Mouse (Mus musculus) Muller cell, postnatal 12 days (primary cell): ENCODE measurements at regions not wholly inside any gene's neighbourhood (a gene's known extent, or its start where the extent isn't known, plus 50 kb on each side); places are given as distances from the start of the nearest gene placed in this dataset.
A peak's percentile ranks its signal among the peaks of the same experiment; 100 is the strongest.

Experiments used
- DNase-seq: peaks from one replicate; pipeline ENCODE4 v3.0.0-alpha.2; 2015; ENCODE audit errors: inconsistent ontology term

DNA sequence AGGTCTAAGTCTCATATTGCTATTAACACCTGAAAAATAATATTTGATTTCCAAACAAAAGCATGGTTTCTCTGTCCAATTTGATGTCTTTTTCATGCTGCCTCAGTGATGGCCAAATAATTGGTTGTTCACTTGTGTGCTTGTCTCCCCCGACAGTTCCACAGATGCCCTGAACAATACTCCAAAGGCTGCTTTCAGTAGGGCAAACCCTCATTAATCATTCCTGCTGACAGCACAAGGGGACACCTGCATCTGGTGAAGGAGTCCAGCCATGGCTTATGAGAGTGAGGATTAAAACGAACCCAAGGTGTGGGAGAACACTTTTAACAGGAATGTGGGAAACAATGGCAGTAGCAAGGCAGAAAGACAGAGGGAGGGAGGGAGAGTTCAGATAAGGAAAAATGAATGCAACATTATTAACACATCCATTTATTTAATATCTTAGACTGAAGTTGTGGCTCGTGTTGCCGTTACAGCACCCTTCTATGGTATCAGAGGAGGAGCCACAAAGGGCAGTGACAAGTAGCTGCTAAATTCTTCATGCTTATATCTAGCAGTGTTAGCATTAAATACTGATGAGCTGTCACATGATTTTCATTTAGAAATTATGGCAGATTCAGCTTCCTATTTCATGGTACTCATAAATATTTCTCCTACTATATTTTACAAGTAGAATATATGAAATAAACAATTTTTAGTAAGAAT, 501.8 kb upstream of the Mms22l start:
- peak; percentile 6 for DNase-seq

DNA sequence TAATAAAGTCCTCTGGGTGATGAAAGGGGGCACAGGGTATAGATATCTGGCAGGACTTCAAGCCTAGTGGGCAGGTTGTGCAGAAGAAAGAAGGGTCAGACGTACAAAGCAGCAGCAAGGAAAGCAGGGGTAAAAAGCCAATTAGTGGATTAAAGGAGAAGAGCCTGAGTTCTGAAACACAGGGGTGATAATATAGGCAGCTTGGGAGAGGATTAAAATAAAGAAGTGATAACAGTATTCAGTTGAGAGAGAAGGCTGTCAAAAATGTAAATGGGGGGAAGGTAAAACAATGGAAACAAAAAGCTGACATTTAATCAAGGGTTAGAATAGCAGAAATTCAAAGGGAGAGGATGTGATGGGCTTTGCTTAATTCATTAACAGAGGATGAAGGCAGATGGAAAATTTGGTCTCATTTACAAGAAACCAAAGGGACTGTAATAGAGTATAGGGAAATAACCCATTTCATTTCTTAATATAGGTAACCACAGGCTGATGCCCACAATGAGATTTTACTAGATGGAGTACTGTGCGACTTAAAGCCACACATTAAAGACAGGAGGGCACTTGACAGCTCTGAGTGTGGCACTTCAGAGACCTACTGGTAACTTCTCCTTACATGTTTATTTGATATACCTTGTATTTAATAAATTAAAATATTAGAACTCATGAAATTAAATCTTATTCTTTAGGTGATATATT, 489.8 kb upstream of the Mms22l start:
- no peak for DNase-seq

DNA sequence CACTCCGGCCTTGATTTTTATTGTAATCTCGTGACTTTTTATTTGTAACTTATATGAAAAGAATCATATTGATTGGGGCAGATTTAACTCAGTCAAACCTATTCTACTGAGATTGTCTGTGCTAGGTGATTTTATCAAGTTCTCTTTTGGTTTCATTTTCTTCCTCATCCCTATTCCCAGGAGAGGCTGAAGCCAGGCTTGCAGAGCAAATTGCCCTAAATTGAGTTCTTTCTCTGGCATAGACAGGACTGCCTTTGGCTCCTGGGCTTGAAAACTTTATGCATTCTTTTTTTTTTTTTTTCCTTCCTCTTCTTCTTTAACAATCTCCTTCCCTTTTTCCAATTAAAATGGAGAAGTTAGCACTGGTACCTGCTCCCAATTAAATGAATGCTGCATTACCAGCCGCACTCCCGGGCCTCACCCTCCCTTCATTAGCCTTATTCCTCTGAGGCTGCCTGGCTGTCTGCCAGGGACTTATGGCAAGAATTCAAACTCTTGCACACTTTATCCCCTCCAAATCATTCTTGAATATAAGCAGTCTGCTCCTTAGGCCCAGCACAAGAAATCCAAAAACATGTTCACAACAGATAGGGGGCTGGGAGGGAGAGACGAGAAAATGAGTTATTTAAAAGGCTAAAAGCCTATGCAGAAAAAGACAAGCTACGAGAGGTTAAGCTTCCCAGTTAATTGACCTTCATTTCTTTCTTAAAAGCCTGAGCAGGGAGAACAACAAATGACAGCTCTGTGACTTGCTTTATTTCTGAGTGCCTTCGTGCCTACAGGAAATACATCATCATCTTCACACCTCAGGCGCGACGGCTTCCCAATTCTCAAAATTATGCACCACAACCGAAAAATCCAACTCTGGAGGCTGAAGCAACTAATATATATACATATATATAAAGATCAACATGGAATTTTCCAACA, 476.8 kb upstream of the Mms22l start:
- DNase-seq: peak; percentile 18
